Mouse (Mus musculus) limb, embryonic 11.5 days (tissue): ENCODE results near the gene Mllt10. TPM values are rescaled to one million over a fixed set of nuclear protein-coding genes. Genes with fewer than 3 reads are reported as not detected.

Experiments
- ATAC-seq: fragments of 200-750 bp; cut with Nextera tagmentation; 2 replicates; pipeline ENCODE4 v1.8.0; 2017; ENCODE audit warnings: low read depth; ENCODE audit not compliant: insufficient number of reproducible peaks, low FRiP score, low TSS enrichment
- DNase-seq: peaks from one replicate; pipeline ENCODE4 v3.0.0-alpha.2; 2015; ENCODE audit warnings: low spot score
- H3K27ac ChIP-seq: fragments of 300-500 bp; sonication (generic); replicated peaks from 2 replicates; pipeline ENCODE4 v1.5.1; 2014; ENCODE audit warnings: low read depth, mild to moderate bottlenecking, low read length
- H3K27me3 ChIP-seq: fragments of 300-500 bp; sonication (generic); 2 replicates; pipeline ENCODE4 v1.6.1; 2014; ENCODE audit warnings: mild to moderate bottlenecking, low read length, mixed read lengths; ENCODE audit not compliant: control insufficient read depth, insufficient read depth
- H3K36me3 ChIP-seq: fragments of 300-500 bp; sonication (generic); 2 replicates; pipeline ENCODE4 v1.6.1; 2014; ENCODE audit warnings: mild to moderate bottlenecking, low read length, moderate library complexity, mixed read lengths; ENCODE audit not compliant: control insufficient read depth, insufficient read depth
- H3K4me1 ChIP-seq: fragments of 300-500 bp; sonication (generic); 2 replicates; pipeline ENCODE4 v1.6.1; 2014; ENCODE audit warnings: low read length, mixed read lengths; ENCODE audit not compliant: control insufficient read depth, insufficient read depth
- H3K4me2 ChIP-seq: fragments of 300-500 bp; sonication (generic); 2 replicates; pipeline ENCODE4 v1.6.1; 2014; ENCODE audit warnings: low read depth, mild to moderate bottlenecking, moderate library complexity; ENCODE audit not compliant: severe bottlenecking
- H3K4me3 ChIP-seq: fragments of 300-500 bp; sonication (generic); 2 replicates; pipeline ENCODE4 v1.5.1; 2014; ENCODE audit warnings: low read depth, low read length
- H3K9ac ChIP-seq: fragments of 300-500 bp; sonication (generic); 2 replicates; pipeline ENCODE4 v1.6.1; 2014; ENCODE audit warnings: mild to moderate bottlenecking, low read length
- H3K9me3 ChIP-seq: fragments of 300-500 bp; sonication (generic); 2 replicates; pipeline ENCODE4 v1.6.1; 2016; ENCODE audit warnings: low read length; ENCODE audit not compliant: control insufficient read depth
- WGBS: fragments of 180-500 bp; shearing (Covaris S2); extraction: QIAGEN DNeasy Blood & Tissue Kit; methylation state at CpG from one replicate; pipeline ENCODE4 v1.1.7; 2014; 5-methylcytosine and 5-hydroxymethylcytosine counted together
- polyA plus RNA-seq: library from polyadenylated mRNA; unstranded; fragments of >200 nt; fragmentation: Nextera tagmentation; extraction: Ambion mirVana; gene quantifications from 2 replicates; pipeline ENCODE4 v1.2.1, GENCODE M21; 2014

The Mllt10 gene
- polyA plus RNA-seq, 1 experiment from 2014 or later: 46.3 TPM

- Histone ChIP-seq H3K27ac (no peak overlapping the region), H3K27me3 (no peaks in the 10 kb centered on the region), H3K4me1 (peaks cover 16% of the 10 kb centered on the region), H3K9me3 (no peaks in the 10 kb centered on the region), H3K4me3 (no peak overlapping the region), H3K36me3 (no peaks in the 10 kb centered on the region), H3K9ac (0 out of 2 replicates have a peak overlapping the region, but pooled peaks have one; percentile 35), H3K4me2 (peak overlapping the region; percentile 0; the same call in 1 of the 2 replicates)
- ATAC-seq (no peak), DNase-seq (no peak)
- 28% methylated on average over 3 of the region's 3 CpGs for WGBS
Observed at GRCm38 (mm10) chr2:18051831-18052170, 3.2 kb upstream of the Mllt10 start.

DNA sequence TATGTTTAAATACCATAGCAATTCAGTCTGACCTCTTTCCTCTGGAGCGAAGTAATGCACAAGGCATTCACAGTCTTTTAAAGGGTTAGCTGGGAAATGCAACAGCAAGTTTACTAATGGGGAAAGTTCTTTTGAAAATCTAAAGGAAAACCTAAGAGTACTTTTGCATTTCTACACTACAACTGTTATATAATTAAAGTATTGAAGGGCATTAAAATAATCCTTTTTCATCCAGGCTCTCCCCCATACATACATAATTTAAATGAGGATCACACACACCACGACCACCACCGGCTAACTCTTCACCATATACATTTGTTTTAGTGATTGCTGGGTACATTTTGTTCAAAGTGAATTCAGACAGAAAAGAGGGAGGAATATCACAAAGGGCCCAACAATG, 2.5 kb upstream of the Mllt10 start:
- no peak for ATAC-seq
- H3K9ac ChIP-seq: no peak overlapping the region
- peaks cover 16% of the 10 kb centered on the region for H3K4me1 ChIP-seq
- DNase-seq: no peak
- H3K4me2 ChIP-seq: no peak overlapping the region
- no peaks in the 10 kb centered on the region for H3K9me3 ChIP-seq
- no peaks in the 10 kb centered on the region for H3K27me3 ChIP-seq
- H3K36me3 ChIP-seq: no peaks in the 10 kb centered on the region
- 53% methylated on average over 3 of the region's 3 CpGs for WGBS
- no peak overlapping the region for H3K4me3 ChIP-seq
- no peak overlapping the region for H3K27ac ChIP-seq

GRCm38 (mm10) chr2:18053243-18053950, 1.6 kb upstream of the Mllt10 start:
- H3K27me3 ChIP-seq: no peaks in the 10 kb centered on the region
- no peak for ATAC-seq
- H3K9ac ChIP-seq: no peak overlapping the region
- H3K4me2 ChIP-seq: no peak overlapping the region; the same call in 1 of the 2 replicates
- peaks cover 16% of the 10 kb centered on the region for H3K4me1 ChIP-seq
- no peaks in the 10 kb centered on the region for H3K9me3 ChIP-seq
- no peak overlapping the region for H3K4me3 ChIP-seq
- no peak overlapping the region for H3K27ac ChIP-seq
- DNase-seq: no peak
- no peaks in the 10 kb centered on the region for H3K36me3 ChIP-seq
- 53% methylated on average over 1 of the region's 1 CpGs for WGBS

DNA sequence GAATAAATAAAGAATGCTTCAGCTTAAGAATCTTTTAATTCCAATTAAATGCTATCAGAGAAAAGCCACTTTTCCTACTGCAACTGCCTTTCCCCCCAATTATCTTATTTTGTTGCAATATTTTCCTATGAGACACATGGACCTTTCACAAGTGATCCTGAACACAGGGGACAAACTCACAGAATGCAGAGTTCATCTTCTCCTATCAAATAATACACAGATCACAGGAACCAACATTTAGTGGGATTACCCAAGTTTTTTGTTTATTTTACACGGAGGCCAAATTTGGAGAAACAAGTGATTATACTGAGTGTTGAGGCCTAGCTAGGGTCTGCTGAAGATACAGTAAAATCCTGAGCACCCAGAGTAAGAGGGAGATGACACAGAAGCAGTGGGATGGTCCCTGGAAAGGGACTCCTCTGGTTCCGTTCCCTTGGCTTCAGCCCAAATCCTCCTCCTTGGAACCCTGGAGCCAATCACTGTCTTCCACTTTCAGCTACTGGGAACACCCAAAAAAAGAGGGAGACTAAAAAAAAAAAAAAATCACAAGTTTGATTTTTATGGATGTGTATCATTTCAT, 996 bp upstream of the Mllt10 start:
- H3K36me3 ChIP-seq: no peaks in the 10 kb centered on the region
- no peak overlapping the region for H3K4me3 ChIP-seq
- H3K4me1 ChIP-seq: peaks cover 16% of the 10 kb centered on the region
- H3K9me3 ChIP-seq: no peaks in the 10 kb centered on the region
- peak overlapping the region; percentile 100; the same call in 1 of the 2 replicates for H3K27ac ChIP-seq
- H3K4me2 ChIP-seq: no peak overlapping the region; the same call in none of the 2 replicates
- WGBS: 23% methylated on average over 2 of the region's 2 CpGs
- no peak overlapping the region for H3K9ac ChIP-seq
- ATAC-seq (no peak), DNase-seq (no peak)
- H3K27me3 ChIP-seq: no peaks in the 10 kb centered on the region

GRCm38 (mm10) chr2:18055929-18056785, 1.1 kb downstream of the Mllt10 start:
- H3K4me2 ChIP-seq: peak overlapping the region; percentile 82
- WGBS: under 1% methylated on average over 48 of the region's 66 CpGs
- no peaks in the 10 kb centered on the region for H3K36me3 ChIP-seq
- peaks cover 8% of the 10 kb centered on the region for H3K4me1 ChIP-seq
- H3K27ac ChIP-seq: peak overlapping the region; percentile 100
- H3K4me3 ChIP-seq: peak overlapping the region; percentile 53
- H3K9ac ChIP-seq: peak overlapping the region; percentile 95
- DNase-seq: peak; percentile 97
- no peaks in the 10 kb centered on the region for H3K9me3 ChIP-seq
- H3K27me3 ChIP-seq: no peaks in the 10 kb centered on the region
- ATAC-seq: peak; percentile 93

- H3K4me2 ChIP-seq: peak overlapping the region; percentile 82
- under 1% methylated on average over 32 of the region's 50 CpGs for WGBS
- peak; percentile 96 for ATAC-seq
Observed at GRCm38 (mm10) chr2:18056786-18057255, 1.8 kb downstream of the Mllt10 start.

DNA sequence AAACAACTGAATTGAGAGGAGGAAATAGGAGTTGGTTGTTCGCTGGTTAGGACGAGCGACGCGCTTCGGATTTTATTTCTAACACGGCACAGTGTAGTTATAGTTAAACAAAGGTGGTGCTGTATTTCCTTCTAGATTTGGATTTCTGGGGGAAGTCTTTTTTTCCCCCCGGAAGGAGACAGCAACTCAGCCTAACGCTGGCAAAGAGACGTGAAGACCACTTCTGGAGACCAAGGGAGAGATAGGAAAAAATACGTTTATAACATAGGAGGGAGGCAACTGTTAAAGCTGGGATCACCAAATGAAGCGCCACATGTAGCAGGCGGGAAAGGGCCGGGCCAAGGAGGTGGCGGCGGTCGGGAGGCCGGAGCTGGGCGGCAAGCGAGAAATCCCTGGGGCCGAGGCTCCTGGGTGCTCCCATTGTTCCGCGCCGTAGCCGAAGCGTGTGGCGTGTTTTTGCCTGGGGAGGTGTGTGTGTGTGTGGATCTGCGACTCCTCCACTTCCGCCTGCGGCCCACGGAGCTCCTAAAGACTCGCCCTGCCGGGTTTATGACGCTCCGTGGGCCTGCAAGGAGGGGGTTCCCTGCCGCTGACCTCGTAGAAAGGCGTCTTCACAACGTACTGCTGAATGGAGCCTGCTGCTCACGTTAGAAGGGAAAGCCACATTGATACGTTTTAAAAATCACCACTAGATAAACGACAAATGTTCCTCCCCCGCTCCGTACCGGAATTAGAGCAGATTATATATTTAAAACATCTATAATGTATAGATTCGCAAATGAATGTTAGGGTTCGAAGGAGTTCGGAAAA, 2.5 kb downstream of the Mllt10 start:
- Histone ChIP-seq H3K4me1 (0 out of 2 replicates have a peak, but pooled peaks cover 5% of the 10 kb centered on the region), H3K9me3 (no peaks in the 10 kb centered on the region), H3K27ac (peak overlapping the region; percentile 100), H3K4me2 (peak overlapping the region; percentile 82), H3K36me3 (no peaks in the 10 kb centered on the region), H3K4me3 (peak overlapping the region; percentile 53), H3K9ac (peak overlapping the region; percentile 95), H3K27me3 (no peaks in the 10 kb centered on the region)
- under 1% methylated on average over 48 of the region's 48 CpGs for WGBS
- ATAC-seq (no peak), DNase-seq (peak; percentile 72)

More at GRCm38 (mm10) chr2:18056786-18057255, 1.8 kb downstream of the Mllt10 start:
- no peaks in the 10 kb centered on the region for H3K36me3 ChIP-seq
- H3K27ac ChIP-seq: peak overlapping the region; percentile 100
- peak overlapping the region; percentile 53 for H3K4me3 ChIP-seq
- peak; percentile 95 for DNase-seq
- no peaks in the 10 kb centered on the region for H3K27me3 ChIP-seq
- no peaks in the 10 kb centered on the region for H3K9me3 ChIP-seq
- peak overlapping the region; percentile 95 for H3K9ac ChIP-seq
- H3K4me1 ChIP-seq: 0 out of 2 replicates have a peak, but pooled peaks cover 5% of the 10 kb centered on the region
